Mouse (Mus musculus) liver, embryonic 14.5 days (tissue): ENCODE data around the gene Dido1. TPM values are rescaled to one million over a fixed set of nuclear protein-coding genes. Genes with fewer than 3 reads are reported as not detected.
A peak's percentile ranks its signal among the peaks of the same experiment; 100 is the strongest.

Experiments
- ATAC-seq: fragments of 200-750 bp; cut with Nextera tagmentation; 2 replicates; pipeline ENCODE4 v1.8.0; 2017; ENCODE audit warnings: moderate number of reproducible peaks, mild to moderate bottlenecking, moderate library complexity; ENCODE audit not compliant: insufficient read depth
- DNase-seq, 3 experiments: peaks; one replicate each; pipeline ENCODE4 v3.0.0-alpha.2; 2012 to 2013; ENCODE audit warnings: low read depth in 3 of 3, low spot score in 3 of 3
- H3K27ac ChIP-seq: fragments of 300-500 bp; sonication (generic); 2 replicates; pipeline ENCODE4 v1.5.1; 2014; ENCODE audit warnings: moderate library complexity, mild to moderate bottlenecking, control low read depth, inconsistent platforms
- H3K27me3 ChIP-seq: fragments of 300-500 bp; sonication (generic); 2 replicates; pipeline ENCODE4 v1.6.1; 2014; ENCODE audit warnings: mild to moderate bottlenecking, low read length, moderate library complexity; ENCODE audit not compliant: control insufficient read depth, insufficient read depth
- H3K36me3 ChIP-seq: fragments of 300-500 bp; sonication (generic); replicated peaks from 2 replicates; pipeline ENCODE4 v1.6.1; 2014; ENCODE audit warnings: low read depth; ENCODE audit not compliant: control insufficient read depth, insufficient read depth
- H3K4me1 ChIP-seq, 2 experiments: fragments of 200-500 bp in 1 of 2; fragments of 300-500 bp in 1 of 2; sonication (generic) in 1 of 2; replicated peaks; 2 replicates each; pipeline ENCODE4 v1.6.1; 2012 to 2014; ENCODE audit warnings: antibody characterized with exemption in 1 of 2, inconsistent platforms in 1 of 2, low read length in 1 of 2; ENCODE audit not compliant: control insufficient read depth in 2 of 2, insufficient read depth in 2 of 2
- H3K4me2 ChIP-seq: fragments of 300-500 bp; sonication (generic); 2 replicates; pipeline ENCODE4 v1.6.1; 2014; ENCODE audit warnings: low read depth, mild to moderate bottlenecking, control low read depth, moderate library complexity
- H3K4me3 ChIP-seq, 2 experiments: fragments of 200-500 bp in 1 of 2; fragments of 300-500 bp in 1 of 2; sonication (generic) in 1 of 2; 2 replicates each; pipeline ENCODE4 v1.5.1; 2012 to 2014; ENCODE audit warnings: low read depth in 2 of 2, low read length in 2 of 2, mild to moderate bottlenecking in 2 of 2, control low read depth in 1 of 2, inconsistent platforms in 1 of 2, moderate library complexity in 1 of 2; ENCODE audit not compliant: insufficient read depth in 1 of 2
- H3K9ac ChIP-seq: fragments of 300-500 bp; sonication (generic); replicated peaks from 2 replicates; pipeline ENCODE4 v1.6.1; 2014; ENCODE audit warnings: mild to moderate bottlenecking, control low read depth, moderate library complexity
- H3K9me3 ChIP-seq: fragments of 300-500 bp; sonication (generic); 2 replicates; pipeline ENCODE4 v1.6.1; 2016; ENCODE audit warnings: low read length, mixed read lengths; ENCODE audit not compliant: control insufficient read depth
- CTCF ChIP-seq: IDR thresholded peaks from 2 replicates; pipeline ENCODE4 v1.5.1; 2016; ENCODE audit warnings: antibody characterized with exemption, low read depth, control low read depth
- EP300 ChIP-seq: IDR thresholded peaks from 2 replicates; pipeline ENCODE4 v1.6.1; 2016; ENCODE audit warnings: antibody characterized with exemption, low read depth
- WGBS: fragments of 180-500 bp; shearing (Covaris S2); extraction: QIAGEN DNeasy Blood & Tissue Kit; methylation state at CpG from one replicate; pipeline ENCODE4 v1.1.7; 2014; ENCODE audit not compliant: insufficient replicate concordance; 5-methylcytosine and 5-hydroxymethylcytosine counted together
- polyA plus RNA-seq, 2 experiments: library from polyadenylated mRNA; depleted of rRNA in 1 of 2; stranded (reverse) in 1 of 2; unstranded in 1 of 2; fragments of >200 nt; fragmentation: Nextera tagmentation in 1 of 2; extraction: Ambion mirVana in 1 of 2; gene quantifications; 2 replicates each; pipeline versions ENCODE4 v1.2.1 to v1.2.3; 2012 to 2014

Gene Dido1
- polyA plus RNA-seq, 2 experiments, result 10.4 to 12.2 TPM

GRCm38 (mm10) chr2:180748904-180749303, 39.1 kb upstream of the Dido1 start:
- H3K36me3 ChIP-seq, result no peaks in the 10 kb centered on the region
- H3K9ac ChIP-seq, result no peak overlapping the region
- peaks cover 0 to 2% of the 10 kb centered on the region in 2 experiments; a peak in 2 of 4 replicates for H3K4me1 ChIP-seq
- WGBS, result 45% methylated on average over 5 of the region's 5 CpGs
- no peaks in the 10 kb centered on the region for H3K27me3 ChIP-seq
- DNase-seq, result no peak
- TF ChIP-seq CTCF (no peak), EP300 (no peak)
- no peaks in the 10 kb centered on the region for H3K9me3 ChIP-seq
- H3K27ac ChIP-seq, result no peak overlapping the region
- H3K4me3 ChIP-seq, result no peak overlapping the region
- ATAC-seq, result no peak
- no peak overlapping the region for H3K4me2 ChIP-seq

GRCm38 (mm10) chr2:180746569-180747192, 36.9 kb upstream of the Dido1 start:
- H3K36me3 ChIP-seq, result no peaks in the 10 kb centered on the region
- no peaks in the 10 kb centered on the region for H3K27me3 ChIP-seq
- H3K9me3 ChIP-seq, result no peaks in the 10 kb centered on the region
- no peak for ATAC-seq
- H3K4me1 ChIP-seq, result peaks cover 0 to 2% of the 10 kb centered on the region in 2 experiments; a peak in 2 of 4 replicates
- H3K27ac ChIP-seq, result no peak overlapping the region
- TF ChIP-seq EP300 (no peak), CTCF (no peak)
- no peak overlapping the region for H3K4me2 ChIP-seq
- 36% methylated on average over 5 of the region's 5 CpGs for WGBS
- no peak for DNase-seq
- H3K9ac ChIP-seq, result no peak overlapping the region
- H3K4me3 ChIP-seq, result no peak overlapping the region

GRCm38 (mm10) chr2:180745248-180745927, 35.6 kb upstream of the Dido1 start:
- H3K4me2 ChIP-seq, result no peak overlapping the region
- H3K9ac ChIP-seq, result no peak overlapping the region
- no peak for TF ChIP-seq EP300
- peak; percentile 100 for TF ChIP-seq CTCF
- H3K9me3 ChIP-seq, result no peaks in the 10 kb centered on the region
- peaks cover 0 to 2% of the 10 kb centered on the region in 2 experiments; a peak in 2 of 4 replicates for H3K4me1 ChIP-seq
- no peak overlapping the region for H3K27ac ChIP-seq
- WGBS, result 29% methylated on average over 17 of the region's 17 CpGs
- ATAC-seq, result peak; percentile 56
- no peaks in the 10 kb centered on the region for H3K36me3 ChIP-seq
- no peaks in the 10 kb centered on the region for H3K27me3 ChIP-seq
- DNase-seq, result peak; percentile 64 to 69 (median 64)
- no peak overlapping the region for H3K4me3 ChIP-seq

- Histone ChIP-seq H3K4me3 (no peak overlapping the region), H3K9me3 (no peaks in the 10 kb centered on the region), H3K4me2 (no peak overlapping the region), H3K9ac (no peak overlapping the region), H3K36me3 (no peaks in the 10 kb centered on the region), H3K27ac (no peak overlapping the region), H3K4me1 (peaks cover 0 to 2% of the 10 kb centered on the region in 2 experiments; a peak in 2 of 4 replicates), H3K27me3 (no peaks in the 10 kb centered on the region)
- ATAC-seq (no peak), DNase-seq (no peak)
- TF ChIP-seq CTCF, result no peak
- no peak for TF ChIP-seq EP300
- WGBS, result 68% methylated on average over 2 of the region's 2 CpGs
Observed at GRCm38 (mm10) chr2:180743321-180743720, 33.5 kb upstream of the Dido1 start.

- WGBS, result 60% methylated on average over 6 of the region's 6 CpGs
- Histone ChIP-seq H3K36me3 (no peaks in the 10 kb centered on the region), H3K27me3 (no peaks in the 10 kb centered on the region), H3K4me1 (peaks cover 0 to 2% of the 10 kb centered on the region in 2 experiments; a peak in 2 of 4 replicates), H3K9me3 (no peaks in the 10 kb centered on the region), H3K9ac (no peak overlapping the region), H3K27ac (no peak overlapping the region), H3K4me2 (no peak overlapping the region), H3K4me3 (no peak overlapping the region)
- DNase-seq (no peak), ATAC-seq (no peak)
- no peak for TF ChIP-seq CTCF
- no peak for TF ChIP-seq EP300
Observed at GRCm38 (mm10) chr2:180742820-180743219, 33.0 kb upstream of the Dido1 start.
